Mouse (Mus musculus) midbrain, embryonic 14.5 days (tissue): Measurements from ENCODE around the gene Icosl. TPM values are rescaled to one million over a fixed set of nuclear protein-coding genes. Genes with fewer than 3 reads are reported as not detected.
A peak's percentile ranks its signal among the peaks of the same experiment; 100 is the strongest.
"Not testable (repeated sequence)": the region's sequence is repeated elsewhere in the genome, so short reads cannot be mapped to it uniquely, and the experiment has no call there.

Source experiments
- ATAC-seq: fragments of 200-750 bp; cut with Nextera tagmentation; 2 replicates; pipeline ENCODE4 v1.8.0; 2017; ENCODE audit warnings: moderate number of reproducible peaks, moderate library complexity; ENCODE audit not compliant: low FRiP score, low TSS enrichment
- DNase-seq: peaks from one replicate; pipeline ENCODE4 v3.0.0-alpha.2; 2015
- H3K27ac ChIP-seq: fragments of 300-500 bp; sonication (generic); replicated peaks from 2 replicates; pipeline ENCODE4 v1.5.1; 2014; ENCODE audit warnings: mild to moderate bottlenecking, low read depth, low read length, moderate library complexity
- H3K27me3 ChIP-seq: fragments of 300-500 bp; sonication (generic); 2 replicates; pipeline ENCODE4 v1.6.1; 2014; ENCODE audit warnings: low read length, control low read depth, mixed read lengths; ENCODE audit not compliant: control insufficient read depth, insufficient read depth
- H3K36me3 ChIP-seq: fragments of 300-500 bp; sonication (generic); 2 replicates; pipeline ENCODE4 v1.6.1; 2014; ENCODE audit warnings: low read length, control low read depth; ENCODE audit not compliant: control insufficient read depth, insufficient read depth
- H3K4me1 ChIP-seq: fragments of 300-500 bp; sonication (generic); 2 replicates; pipeline ENCODE4 v1.6.1; 2014; ENCODE audit warnings: mild to moderate bottlenecking, antibody characterized with exemption, low read length, control low read depth; ENCODE audit not compliant: control insufficient read depth, insufficient read depth
- H3K4me2 ChIP-seq: fragments of 300-500 bp; sonication (generic); 2 replicates; pipeline ENCODE4 v1.6.1; 2014; ENCODE audit warnings: mild to moderate bottlenecking, low read length, moderate library complexity
- H3K4me3 ChIP-seq: fragments of 300-500 bp; sonication (generic); replicated peaks from 2 replicates; pipeline ENCODE4 v1.5.1; 2014; ENCODE audit warnings: low read depth, low read length
- H3K9ac ChIP-seq: fragments of 300-500 bp; sonication (generic); replicated peaks from 2 replicates; pipeline ENCODE4 v1.6.1; 2014; ENCODE audit warnings: mild to moderate bottlenecking, low read length, moderate library complexity
- H3K9me3 ChIP-seq: fragments of 300-500 bp; sonication (generic); 2 replicates; pipeline ENCODE4 v1.6.1; 2016; ENCODE audit warnings: low read length, control low read depth, mixed read lengths; ENCODE audit not compliant: control insufficient read depth
- WGBS: fragments of 180-500 bp; shearing (Covaris S2); extraction: QIAGEN DNeasy Blood & Tissue Kit; methylation state at CpG from one replicate; pipeline ENCODE4 v1.1.7; 2014; 5-methylcytosine and 5-hydroxymethylcytosine counted together
- polyA plus RNA-seq: library from polyadenylated mRNA; unstranded; fragments of >200 nt; fragmentation: Nextera tagmentation; extraction: Ambion mirVana; gene quantifications from 2 replicates; pipeline ENCODE4 v1.2.1, GENCODE M21; 2014

Gene Icosl
- polyA plus RNA-seq, 1 experiment from 2014 or later: 0.71 TPM

- no peaks in the 10 kb centered on the region for H3K36me3 ChIP-seq
- no peaks in the 10 kb centered on the region for H3K27me3 ChIP-seq
- WGBS: 87% methylated on average over 5 of the region's 5 CpGs
- no peak overlapping the region for H3K9ac ChIP-seq
- ATAC-seq (no peak), DNase-seq (no peak)
- no peak overlapping the region for H3K27ac ChIP-seq
- no peaks in the 10 kb centered on the region for H3K9me3 ChIP-seq
- H3K4me3 ChIP-seq: no peak overlapping the region
- no peaks in the 10 kb centered on the region for H3K4me1 ChIP-seq
- H3K4me2 ChIP-seq: no peak overlapping the region
Measured at GRCm38 (mm10) chr10:78095954-78096931, 27.1 kb downstream of the Icosl start.

GRCm38 (mm10) chr10:78099860-78100259, 30.8 kb downstream of the Icosl start:
- not testable (repeated sequence) for H3K4me1 ChIP-seq, DNase-seq, H3K9ac ChIP-seq, H3K36me3 ChIP-seq, ATAC-seq, H3K27me3 ChIP-seq, H3K9me3 ChIP-seq, H3K27ac ChIP-seq, H3K4me3 ChIP-seq, H3K4me2 ChIP-seq

- H3K9ac ChIP-seq: no peak overlapping the region; the same call in 1 of the 2 replicates
- 0 out of 2 replicates have a peak overlapping the region, but pooled peaks have one; percentile 19 for H3K4me3 ChIP-seq
- DNase-seq (peak; percentile 57), ATAC-seq (no peak)
- no peaks in the 10 kb centered on the region for H3K36me3 ChIP-seq
- 37% methylated on average over 16 of the region's 16 CpGs for WGBS
- H3K4me1 ChIP-seq: no peaks in the 10 kb centered on the region
- no peaks in the 10 kb centered on the region for H3K27me3 ChIP-seq
- H3K9me3 ChIP-seq: no peaks in the 10 kb centered on the region
- no peak overlapping the region for H3K27ac ChIP-seq
- H3K4me2 ChIP-seq: peak overlapping the region; percentile 45
Measured at GRCm38 (mm10) chr10:78100989-78101780, 32.1 kb downstream of the Icosl start.

- Histone ChIP-seq H3K4me3 (no peak overlapping the region), H3K4me1 (no peaks in the 10 kb centered on the region), H3K27ac (no peak overlapping the region), H3K9me3 (no peaks in the 10 kb centered on the region), H3K27me3 (no peaks in the 10 kb centered on the region), H3K4me2 (no peak overlapping the region), H3K36me3 (no peaks in the 10 kb centered on the region), H3K9ac (no peak overlapping the region)
- ATAC-seq (no peak), DNase-seq (no peak)
- WGBS: 85% methylated on average over 11 of the region's 11 CpGs
Measured at GRCm38 (mm10) chr10:78104555-78105490, 35.7 kb downstream of the Icosl start.

- Histone ChIP-seq H3K36me3 (no peaks in the 10 kb centered on the region), H3K4me1 (no peaks in the 10 kb centered on the region), H3K27ac (no peak overlapping the region), H3K9me3 (no peaks in the 10 kb centered on the region), H3K4me2 (no peak overlapping the region), H3K4me3 (no peak overlapping the region), H3K27me3 (no peaks in the 10 kb centered on the region), H3K9ac (no peak overlapping the region)
- ATAC-seq (no peak), DNase-seq (no peak)
- 86% methylated on average over 12 of the region's 12 CpGs for WGBS
Measured at GRCm38 (mm10) chr10:78105548-78105947, 36.4 kb downstream of the Icosl start.

GRCm38 (mm10) chr10:78114521-78115092, 45.5 kb downstream of the Icosl start:
- no peak for DNase-seq
- 48% methylated on average over 4 of the region's 4 CpGs for WGBS
- Histone ChIP-seq H3K27me3 (no peaks in the 10 kb centered on the region), H3K4me3 (no peak overlapping the region), H3K4me2 (no peak overlapping the region), H3K9ac (no peak overlapping the region), H3K4me1 (no peaks in the 10 kb centered on the region), H3K9me3 (no peaks in the 10 kb centered on the region), H3K36me3 (no peaks in the 10 kb centered on the region), H3K27ac (no peak overlapping the region)
- ATAC-seq: no peak

GRCm38 (mm10) chr10:78115153-78115552, 46.1 kb downstream of the Icosl start:
- Histone ChIP-seq H3K4me3 (no peak overlapping the region), H3K27ac (no peak overlapping the region), H3K4me1 (no peaks in the 10 kb centered on the region), H3K4me2 (no peak overlapping the region), H3K9ac (no peak overlapping the region), H3K9me3 (no peaks in the 10 kb centered on the region), H3K27me3 (no peaks in the 10 kb centered on the region), H3K36me3 (no peaks in the 10 kb centered on the region)
- WGBS: 84% methylated on average over 2 of the region's 2 CpGs
- ATAC-seq: no peak
- DNase-seq: no peak

GRCm38 (mm10) chr10:78119422-78119821, 50.3 kb downstream of the Icosl start:
- no peak overlapping the region for H3K27ac ChIP-seq
- H3K27me3 ChIP-seq: no peaks in the 10 kb centered on the region
- H3K36me3 ChIP-seq: no peaks in the 10 kb centered on the region
- no peaks in the 10 kb centered on the region for H3K4me1 ChIP-seq
- H3K9me3 ChIP-seq: no peaks in the 10 kb centered on the region
- ATAC-seq (no peak), DNase-seq (no peak)
- H3K4me3 ChIP-seq: no peak overlapping the region
- WGBS: 92% methylated on average over 4 of the region's 4 CpGs
- no peak overlapping the region for H3K9ac ChIP-seq
- no peak overlapping the region for H3K4me2 ChIP-seq
